Mouse (Mus musculus): Measurements from ENCODE around the gene Fabp3. TPM values are rescaled to one million over a fixed set of nuclear protein-coding genes. Genes with fewer than 3 reads are reported as not detected.

Fabp3 gene
- polyA plus RNA-seq, 1 experiment from 2014 or later = 16.2 TPM

DNA sequence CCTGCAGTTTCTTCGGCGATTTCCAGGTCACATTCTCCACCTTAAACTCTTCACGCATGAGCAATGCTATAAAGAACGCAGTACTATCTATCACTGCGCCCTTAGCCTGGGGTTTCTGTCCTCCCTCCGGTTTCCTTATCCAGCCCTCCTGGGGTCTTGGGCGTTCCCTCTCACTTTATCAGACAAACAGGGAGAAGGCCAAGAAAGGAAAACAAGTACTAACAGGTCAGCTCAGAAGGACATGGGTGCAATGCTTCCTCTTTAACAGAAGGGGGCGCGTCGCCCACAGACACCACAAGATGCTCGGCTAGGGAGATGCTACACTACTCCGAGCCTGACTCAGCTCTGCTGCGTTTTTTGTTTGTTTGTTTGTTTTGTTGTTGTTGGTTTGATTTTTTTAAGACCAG lies 11.3 kb upstream of the Fabp3 start:
- no peaks in the 10 kb centered on the region for H3K36me3 ChIP-seq (replicated peaks)
- DNase-seq (ENCODE audit: extremely low spot score, low spot score) = peak; percentile 45
- no peak overlapping the region for H3K27ac ChIP-seq
- no peak overlapping the region for H3K4me3 ChIP-seq
- no peaks in the 10 kb centered on the region for H3K9me3 ChIP-seq
- H3K27me3 ChIP-seq (ENCODE audit: poor library complexity, severe bottlenecking) = peaks cover 23% of the 10 kb centered on the region
- 25% methylated on average over 13 of the region's 13 CpGs for WGBS
- peaks cover 11% of the 10 kb centered on the region for H3K4me1 ChIP-seq

- no peaks in the 10 kb centered on the region for H3K36me3 ChIP-seq (replicated peaks)
- H3K4me1 ChIP-seq = peaks cover 16% of the 10 kb centered on the region
- H3K27me3 ChIP-seq (ENCODE audit: poor library complexity, severe bottlenecking) = peaks cover 29% of the 10 kb centered on the region
- no peak overlapping the region; the same call in 1 of the 2 replicates for H3K27ac ChIP-seq
- no peaks in the 10 kb centered on the region for H3K9me3 ChIP-seq
- no peak for DNase-seq (ENCODE audit: extremely low spot score, low spot score)
- no peak overlapping the region for H3K4me3 ChIP-seq
- WGBS = 80% methylated on average over 11 of the region's 11 CpGs
These were observed 9.3 kb upstream of the Fabp3 start for GRCm38 (mm10) chr4:130298877-130299628.

- DNase-seq (ENCODE audit: extremely low spot score, low spot score) = no peak
- WGBS = 74% methylated on average over 8 of the region's 8 CpGs
- Histone ChIP-seq H3K27ac (no peak overlapping the region), H3K27me3 (ENCODE audit: poor library complexity, severe bottlenecking) (peaks cover 34% of the 10 kb centered on the region), H3K9me3 (no peaks in the 10 kb centered on the region), H3K4me1 (peaks cover 16% of the 10 kb centered on the region), H3K4me3 (no peak overlapping the region), H3K36me3 (replicated peaks) (no peaks in the 10 kb centered on the region)
These were observed 8.8 kb upstream of the Fabp3 start for GRCm38 (mm10) chr4:130299629-130300018.

DNA sequence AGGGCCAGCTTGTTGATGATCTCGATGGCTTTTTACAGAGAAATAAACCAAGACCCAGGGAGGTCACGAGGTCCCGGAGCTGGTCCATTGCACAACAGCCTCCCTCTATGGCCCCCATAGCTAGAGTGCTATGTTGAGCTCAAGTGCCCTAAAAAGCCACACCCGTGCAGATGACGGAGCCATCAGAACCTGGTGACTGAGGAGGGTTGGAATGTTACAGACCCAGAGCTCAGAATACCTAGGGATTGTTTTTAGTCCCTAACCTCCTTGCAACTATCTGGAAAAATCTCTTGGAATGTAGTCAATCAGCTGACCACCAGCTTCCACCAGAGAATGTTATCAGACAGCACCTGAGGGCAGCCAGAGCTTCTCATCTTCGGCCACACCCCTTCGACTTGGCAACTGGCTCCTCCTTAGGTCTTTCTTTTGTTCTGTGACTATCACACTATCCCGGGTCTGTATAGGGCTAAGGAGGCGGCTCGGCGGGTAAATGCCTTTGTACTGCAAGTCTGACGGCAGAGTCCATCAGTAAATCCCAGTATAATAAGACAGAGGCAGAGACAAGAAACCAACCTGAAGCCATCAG lies 6.0 kb upstream of the Fabp3 start:
- peaks cover 58% of the 10 kb centered on the region for H3K27me3 ChIP-seq (ENCODE audit: poor library complexity, severe bottlenecking)
- no peak for DNase-seq (ENCODE audit: extremely low spot score, low spot score)
- H3K4me1 ChIP-seq = peaks cover 12% of the 10 kb centered on the region
- H3K27ac ChIP-seq = no peak overlapping the region
- no peaks in the 10 kb centered on the region for H3K36me3 ChIP-seq (replicated peaks)
- H3K9me3 ChIP-seq = no peaks in the 10 kb centered on the region
- WGBS = 54% methylated on average over 12 of the region's 12 CpGs
- no peak overlapping the region for H3K4me3 ChIP-seq

DNA sequence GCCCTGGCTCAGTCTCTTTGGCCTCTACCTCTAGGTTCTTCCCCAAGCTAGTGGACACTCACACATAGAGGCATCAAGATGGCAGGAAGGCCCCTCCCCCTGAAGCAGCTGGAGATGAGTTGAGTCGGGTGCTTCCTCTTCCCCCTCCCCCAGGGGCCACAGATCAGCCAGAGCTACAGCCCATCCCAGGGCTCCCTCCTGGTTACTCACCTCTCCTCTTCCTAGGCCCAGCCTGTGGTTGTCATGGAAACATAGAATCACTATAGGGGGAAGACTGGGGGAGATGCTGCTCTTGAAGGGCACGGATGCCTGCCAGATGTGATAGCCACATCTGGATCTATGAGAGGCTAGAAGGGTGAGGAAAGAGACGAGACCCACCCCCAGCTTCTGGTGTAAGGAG lies 3.6 kb upstream of the Fabp3 start:
- H3K9me3 ChIP-seq = no peaks in the 10 kb centered on the region
- H3K4me1 ChIP-seq = peaks cover 29% of the 10 kb centered on the region
- no peak for DNase-seq (ENCODE audit: extremely low spot score, low spot score)
- no peaks in the 10 kb centered on the region for H3K36me3 ChIP-seq (replicated peaks)
- 29% methylated on average over 3 of the region's 3 CpGs for WGBS
- peaks cover 76% of the 10 kb centered on the region for H3K27me3 ChIP-seq (ENCODE audit: poor library complexity, severe bottlenecking)
- no peak overlapping the region for H3K27ac ChIP-seq
- no peak overlapping the region for H3K4me3 ChIP-seq

DNA sequence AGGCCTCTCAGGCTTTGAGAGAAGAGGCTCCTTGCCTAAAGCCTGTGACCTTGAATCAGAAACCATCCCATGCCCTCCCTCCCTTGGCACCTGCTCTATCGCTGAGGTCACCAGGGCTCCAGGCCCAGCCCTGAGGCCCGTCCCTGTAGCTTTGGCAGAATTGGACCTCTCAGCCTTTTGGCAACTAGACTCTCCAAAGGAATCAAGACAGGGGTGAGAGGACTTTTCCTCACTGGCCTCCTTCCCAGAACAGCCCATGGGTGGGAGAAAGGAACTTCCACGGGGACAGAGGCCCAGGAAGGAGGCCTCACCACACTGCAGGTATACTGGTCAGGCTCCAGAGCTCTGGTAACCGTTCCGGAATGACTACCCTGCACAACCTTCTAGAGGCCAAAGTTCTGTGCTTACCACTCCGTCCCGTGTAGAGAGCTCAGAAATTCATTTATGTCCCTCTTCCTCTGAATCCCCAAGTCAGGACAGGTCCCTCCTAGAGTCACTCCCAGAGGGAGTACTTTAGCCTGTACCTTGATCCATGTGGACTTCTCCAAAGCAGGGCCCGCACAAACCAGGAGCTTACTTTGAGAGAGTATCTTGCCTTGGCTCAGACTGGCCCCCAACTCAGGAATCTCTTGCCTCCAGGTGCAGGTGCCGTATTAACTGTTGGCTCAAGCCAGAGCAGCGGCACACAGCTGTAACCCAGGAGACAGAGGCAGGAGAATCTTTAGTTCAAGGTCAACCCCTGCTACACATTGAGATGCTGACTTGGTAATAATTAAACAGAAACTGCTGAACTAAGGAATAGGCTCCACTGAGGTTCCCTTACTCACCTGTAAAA lies 1.4 kb upstream of the Fabp3 start:
- Histone ChIP-seq H3K36me3 (replicated peaks) (no peaks in the 10 kb centered on the region), H3K27ac (no peak overlapping the region), H3K27me3 (ENCODE audit: poor library complexity, severe bottlenecking) (peaks cover 85% of the 10 kb centered on the region), H3K4me1 (peaks cover 29% of the 10 kb centered on the region), H3K9me3 (no peaks in the 10 kb centered on the region), H3K4me3 (peak overlapping the region; percentile 64)
- WGBS = 72% methylated on average over 10 of the region's 10 CpGs
- no peak for DNase-seq (ENCODE audit: extremely low spot score, low spot score)

DNA sequence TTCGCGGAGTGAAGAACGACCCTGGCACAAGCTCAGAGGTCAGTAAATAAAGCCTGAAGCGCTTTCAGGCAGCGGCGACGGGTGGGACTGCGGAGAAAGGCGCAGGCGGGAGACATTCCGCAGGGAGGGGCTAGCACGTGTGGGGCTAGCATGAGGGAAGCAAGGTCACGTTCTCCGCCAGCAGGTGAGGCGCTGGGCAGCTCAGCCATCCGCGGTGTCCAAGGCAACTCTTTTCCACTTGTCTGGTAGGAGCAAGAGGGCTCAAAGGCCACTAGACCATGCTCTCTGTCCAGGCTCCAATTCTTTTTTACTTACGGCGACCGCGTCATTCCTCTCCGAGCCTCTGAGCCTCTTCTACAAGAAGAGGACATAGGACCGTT lies 554 bp upstream of the Fabp3 start:
- WGBS = under 1% methylated on average over 23 of the region's 23 CpGs
- H3K4me1 ChIP-seq = peaks cover 24% of the 10 kb centered on the region
- H3K36me3 ChIP-seq (replicated peaks) = no peaks in the 10 kb centered on the region
- peak overlapping the region; percentile 70 for H3K27ac ChIP-seq
- peaks cover 86% of the 10 kb centered on the region for H3K27me3 ChIP-seq (ENCODE audit: poor library complexity, severe bottlenecking)
- DNase-seq (ENCODE audit: extremely low spot score, low spot score) = peak; percentile 72
- H3K4me3 ChIP-seq = peak overlapping the region; percentile 64
- H3K9me3 ChIP-seq = no peaks in the 10 kb centered on the region

GRCm38 (mm10) chr4:130309254-130309653 lies 859 bp downstream of the Fabp3 start:
- H3K4me3 ChIP-seq = peak overlapping the region; percentile 64
- no peaks in the 10 kb centered on the region for H3K9me3 ChIP-seq
- peaks cover 24% of the 10 kb centered on the region for H3K4me1 ChIP-seq
- 47% methylated on average over 8 of the region's 8 CpGs for WGBS
- H3K27ac ChIP-seq = no peak overlapping the region
- DNase-seq (ENCODE audit: extremely low spot score, low spot score) = no peak
- peaks cover 79% of the 10 kb centered on the region for H3K27me3 ChIP-seq (ENCODE audit: poor library complexity, severe bottlenecking)
- H3K36me3 ChIP-seq (replicated peaks) = peaks cover 6% of the 10 kb centered on the region; the same call in 1 of the 2 replicates

DNA sequence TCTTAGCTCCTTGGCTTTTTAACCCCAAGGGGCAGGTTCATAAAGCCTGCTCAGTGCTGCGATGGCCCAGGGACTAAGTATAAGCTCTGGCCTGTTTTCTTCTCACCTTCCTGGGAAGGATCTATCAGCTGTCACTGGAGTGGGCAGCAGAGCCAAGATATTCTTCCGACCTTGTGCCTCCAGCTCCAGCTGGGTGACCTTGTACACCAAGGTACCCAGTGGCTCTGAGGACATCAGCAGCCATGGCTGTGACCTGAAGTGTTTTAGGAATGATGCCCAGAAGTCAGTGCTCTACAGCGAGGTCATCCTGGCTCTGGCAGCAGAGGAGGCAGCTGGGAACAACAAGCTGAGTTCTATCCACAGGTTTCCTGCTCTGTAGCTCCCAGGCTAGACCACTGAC lies 4.1 kb downstream of the Fabp3 start:
- no peak overlapping the region for H3K27ac ChIP-seq
- H3K4me3 ChIP-seq = no peak overlapping the region
- H3K4me1 ChIP-seq = peaks cover 24% of the 10 kb centered on the region
- WGBS = 82% methylated on average over 3 of the region's 3 CpGs
- peaks cover 37% of the 10 kb centered on the region for H3K36me3 ChIP-seq (replicated peaks)
- H3K27me3 ChIP-seq (ENCODE audit: poor library complexity, severe bottlenecking) = peaks cover 46% of the 10 kb centered on the region
- no peaks in the 10 kb centered on the region for H3K9me3 ChIP-seq
- DNase-seq (ENCODE audit: extremely low spot score, low spot score) = no peak

DNA sequence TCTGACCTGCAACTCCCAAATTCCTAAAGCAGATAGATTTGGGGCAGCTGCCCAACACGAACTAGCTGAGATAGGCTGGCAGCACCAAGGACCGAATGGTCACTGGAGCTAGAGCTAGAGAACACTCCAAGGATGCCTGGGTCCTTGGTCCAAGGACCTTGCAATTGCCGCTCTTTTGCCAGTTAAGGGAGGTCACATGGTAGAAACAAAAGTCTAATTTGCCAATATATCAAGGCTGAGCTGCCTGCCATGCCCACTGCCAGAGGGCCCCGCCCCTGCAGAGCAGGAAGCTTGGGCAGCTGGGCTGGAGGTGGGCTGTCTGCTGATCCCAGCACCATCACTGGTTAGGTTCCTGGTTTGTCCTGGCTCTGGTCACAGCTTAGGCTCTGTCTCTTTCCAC lies 5.2 kb downstream of the Fabp3 start:
- no peak for DNase-seq (ENCODE audit: extremely low spot score, low spot score)
- H3K4me1 ChIP-seq = peaks cover 14% of the 10 kb centered on the region
- H3K9me3 ChIP-seq = no peaks in the 10 kb centered on the region
- peaks cover 46% of the 10 kb centered on the region for H3K36me3 ChIP-seq (replicated peaks)
- WGBS = 90% methylated on average over 4 of the region's 4 CpGs
- no peak overlapping the region for H3K27ac ChIP-seq
- H3K27me3 ChIP-seq (ENCODE audit: poor library complexity, severe bottlenecking) = peaks cover 36% of the 10 kb centered on the region
- no peak overlapping the region for H3K4me3 ChIP-seq

DNA sequence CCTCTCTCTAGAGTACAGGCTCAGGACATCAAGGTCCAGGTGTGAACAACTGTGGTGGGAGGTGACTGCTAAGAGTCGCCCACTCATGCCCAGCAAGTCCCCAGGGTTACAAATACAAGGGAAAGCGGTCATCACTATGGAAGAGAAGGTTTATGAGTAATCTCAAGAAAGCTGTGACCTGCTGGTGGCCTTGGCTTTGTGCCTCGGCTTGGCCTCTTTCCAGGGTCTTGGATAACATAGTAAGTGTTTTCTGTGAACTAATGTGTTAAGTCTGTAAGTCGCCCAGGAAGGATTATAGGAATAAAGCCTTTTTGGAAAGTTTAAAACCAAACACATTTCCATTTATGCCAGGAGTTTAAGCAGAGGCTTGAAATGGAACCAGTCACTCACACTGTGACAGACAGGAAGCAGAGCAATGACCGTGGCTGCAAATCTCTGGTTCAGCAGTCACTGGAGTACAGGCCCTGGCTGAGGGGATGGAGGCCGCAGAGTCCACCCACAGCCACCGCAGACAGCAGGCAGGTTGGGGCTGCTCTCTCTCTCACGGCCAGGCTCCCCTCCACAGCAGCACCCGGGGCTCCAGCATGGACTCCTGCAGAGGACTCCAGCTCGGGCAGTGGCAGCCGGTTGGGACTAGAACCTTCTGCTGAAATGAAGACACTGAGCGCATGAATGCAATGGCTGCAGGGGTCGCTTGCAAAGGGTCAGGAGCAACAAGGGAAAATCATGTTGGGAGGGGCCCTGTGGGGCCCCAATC lies 7.6 kb downstream of the Fabp3 start:
- Histone ChIP-seq H3K9me3 (no peaks in the 10 kb centered on the region), H3K27ac (no peak overlapping the region), H3K36me3 (replicated peaks) (peaks cover 65% of the 10 kb centered on the region), H3K27me3 (ENCODE audit: poor library complexity, severe bottlenecking) (peaks cover 12% of the 10 kb centered on the region), H3K4me1 (peaks cover 5% of the 10 kb centered on the region; the same call in 1 of the 2 replicates), H3K4me3 (no peak overlapping the region)
- DNase-seq (ENCODE audit: extremely low spot score, low spot score) = no peak
- 82% methylated on average over 13 of the region's 13 CpGs for WGBS

GRCm38 (mm10) chr4:130316691-130317090 lies 8.3 kb downstream of the Fabp3 start:
- H3K9me3 ChIP-seq = no peaks in the 10 kb centered on the region
- peaks cover 5% of the 10 kb centered on the region; the same call in 1 of the 2 replicates for H3K4me1 ChIP-seq
- H3K36me3 ChIP-seq (replicated peaks) = peaks cover 70% of the 10 kb centered on the region
- H3K27me3 ChIP-seq (ENCODE audit: poor library complexity, severe bottlenecking) = peaks cover 4% of the 10 kb centered on the region; the same call in 1 of the 2 replicates
- no peak overlapping the region for H3K27ac ChIP-seq
- no peak overlapping the region for H3K4me3 ChIP-seq
- no peak for DNase-seq (ENCODE audit: extremely low spot score, low spot score)
- 87% methylated on average over 10 of the region's 10 CpGs for WGBS

All from forebrain, embryonic 10.5 days (tissue).